25 mouse cellular contexts compared by ENCODE assay signal in the genomic region with DNA sequence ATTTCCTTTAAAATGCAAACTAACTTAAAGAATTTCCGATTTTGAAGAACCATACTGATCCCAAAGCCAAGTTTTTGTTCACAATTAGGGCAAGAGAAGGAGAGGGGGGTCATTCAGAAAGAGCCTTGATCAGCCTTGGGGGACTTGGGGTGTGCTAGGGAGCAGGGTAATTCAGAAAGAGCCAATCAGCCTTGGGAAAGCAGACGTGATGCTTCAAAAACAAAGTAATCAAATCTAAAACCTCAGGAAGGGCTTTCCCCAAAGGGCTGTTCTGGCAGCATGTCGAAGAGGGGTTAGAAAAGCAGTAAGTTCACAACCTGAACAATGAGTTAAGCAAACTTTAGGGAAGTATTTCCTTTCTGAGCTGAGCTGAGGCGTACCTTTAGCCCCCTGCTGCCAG. TPM values are rescaled to one million over a fixed set of nuclear protein-coding genes. Genes with fewer than 3 reads are reported as not detected.
DNase-seq lines count a peak whose midpoint lies in the region; ATAC-seq lines count a peak whose summit lies in the region.
"Had no signal": no experiment of that assay in that cellular context is flagged by ENCODE, and none has a peak within 500 bp of the region (broad histone marks: within the 10 kb centered on the region; RNA-seq: fewer than 3 reads in every experiment).

No protein-coding gene starts in this region.

- no peaks in the 10 kb centered on the region for H3K27me3 ChIP-seq in limb, embryonic 12.5 days
- H3K27me3 ChIP-seq in limb, embryonic 10.5 days (ENCODE audit: low read depth, poor library complexity, severe bottlenecking) = no peaks in the 10 kb centered on the region
- H3K27me3 ChIP-seq in embryonic facial prominence, embryonic 12.5 days = peaks cover 9% of the 10 kb centered on the region; the same call in 1 of the 2 replicates
- no peaks in the 10 kb centered on the region for H3K27me3 ChIP-seq in embryonic facial prominence, embryonic 15.5 days
- H3K27me3 ChIP-seq: forebrain, embryonic 15.5 days; heart, embryonic 12.5 days; heart, embryonic 15.5 days; hindbrain, embryonic 13.5 days; intestine, embryonic 15.5 days had no signal

- no peak for ATAC-seq in limb, embryonic 12.5 days (ENCODE audit: insufficient number of reproducible peaks, insufficient read depth, low FRiP score, low TSS enrichment, low read depth)
- 0 out of 2 replicates have a peak, but pooled peaks have one; percentile 38 for ATAC-seq in embryonic facial prominence, embryonic 12.5 days (ENCODE audit: insufficient number of reproducible peaks, insufficient read depth, low FRiP score, low TSS enrichment)
- ATAC-seq in embryonic facial prominence, embryonic 15.5 days (ENCODE audit: insufficient number of reproducible peaks, low FRiP score, low TSS enrichment, low read depth) = no peak
- ATAC-seq: CD4-positive, CD25-positive, alpha-beta regulatory T cell, adult 4 months; forebrain, embryonic 15.5 days; hindbrain, embryonic 16.5 days; intestine, embryonic 15.5 days had no signal

- H3K27ac ChIP-seq in limb, embryonic 12.5 days = peak overlapping the region; percentile 9; the same call in 1 of the 2 replicates
- no peak overlapping the region for H3K27ac ChIP-seq in limb, embryonic 10.5 days
- H3K27ac ChIP-seq in embryonic facial prominence, embryonic 12.5 days = peak overlapping the region; percentile 42; the same call in 1 of the 2 replicates
- H3K27ac ChIP-seq in embryonic facial prominence, embryonic 15.5 days (replicated peaks) = peak overlapping the region; percentile 63; the same call in 1 of the 2 replicates
- H3K27ac ChIP-seq: forebrain, embryonic 15.5 days; heart, embryonic 15.5 days; hindbrain, embryonic 10.5 days; hindbrain, embryonic 13.5 days; intestine, embryonic 15.5 days had no signal

- H3K4me2 ChIP-seq in limb, embryonic 12.5 days = no peak overlapping the region
- H3K4me2 ChIP-seq in embryonic facial prominence, embryonic 12.5 days (replicated peaks) = no peak overlapping the region
- no peak overlapping the region for H3K4me2 ChIP-seq in embryonic facial prominence, embryonic 15.5 days (replicated peaks)
- H3K4me2 ChIP-seq: forebrain, embryonic 15.5 days; heart, embryonic 12.5 days; heart, embryonic 15.5 days; hindbrain, embryonic 13.5 days; intestine, embryonic 15.5 days had no signal

- H3K4me1 ChIP-seq in limb, embryonic 12.5 days (replicated peaks) = peaks cover 40% of the 10 kb centered on the region
- peaks cover 63% of the 10 kb centered on the region for H3K4me1 ChIP-seq in limb, embryonic 10.5 days
- peaks cover 37% of the 10 kb centered on the region for H3K4me1 ChIP-seq in embryonic facial prominence, embryonic 12.5 days
- peaks cover 31% of the 10 kb centered on the region for H3K4me1 ChIP-seq in embryonic facial prominence, embryonic 15.5 days
- H3K4me1 ChIP-seq: intestine, embryonic 15.5 days had no signal

- no peak overlapping the region for H3K9ac ChIP-seq in limb, embryonic 12.5 days (replicated peaks)
- H3K9ac ChIP-seq in embryonic facial prominence, embryonic 12.5 days = no peak overlapping the region
- H3K9ac ChIP-seq in embryonic facial prominence, embryonic 15.5 days = no peak overlapping the region
- H3K9ac ChIP-seq: forebrain, embryonic 15.5 days; heart, embryonic 12.5 days; heart, embryonic 15.5 days; hindbrain, embryonic 13.5 days; intestine, embryonic 15.5 days had no signal

- no peaks in the 10 kb centered on the region for H3K9me3 ChIP-seq in limb, embryonic 12.5 days
- no peaks in the 10 kb centered on the region for H3K9me3 ChIP-seq in limb, embryonic 10.5 days (replicated peaks)
- no peaks in the 10 kb centered on the region for H3K9me3 ChIP-seq in embryonic facial prominence, embryonic 12.5 days
- no peaks in the 10 kb centered on the region for H3K9me3 ChIP-seq in embryonic facial prominence, embryonic 15.5 days (replicated peaks)
- H3K9me3 ChIP-seq: forebrain, embryonic 15.5 days; heart, embryonic 12.5 days; heart, embryonic 15.5 days; hindbrain, embryonic 10.5 days; hindbrain, embryonic 13.5 days; intestine, embryonic 15.5 days had no signal

- no peak overlapping the region for H3K4me3 ChIP-seq in limb, embryonic 12.5 days (replicated peaks)
- no peak overlapping the region for H3K4me3 ChIP-seq in limb, embryonic 10.5 days
- H3K4me3 ChIP-seq in embryonic facial prominence, embryonic 12.5 days = no peak overlapping the region
- no peak overlapping the region for H3K4me3 ChIP-seq in embryonic facial prominence, embryonic 15.5 days (replicated peaks)
- H3K4me3 ChIP-seq: forebrain, embryonic 15.5 days; heart, embryonic 12.5 days; heart, embryonic 15.5 days; hindbrain, embryonic 10.5 days; hindbrain, embryonic 13.5 days; intestine, embryonic 15.5 days had no signal

- no peak for DNase-seq in limb, embryonic 10.5 days (ENCODE audit: low spot score)
- DNase-seq in frontal cortex, postnatal 36 days (ENCODE audit: low spot score in 2 of 2) = no peak
- no peak for DNase-seq in ovary, postnatal 14 days (ENCODE audit: low spot score)
- no peak for DNase-seq in kidney, postnatal 25 days
- DNase-seq: adrenal gland, adult 8-10 months; adrenal gland, postnatal 25 days; cerebellum, adult 11-12 months; cerebellum, adult 8-10 months; cerebellum, postnatal 10 days; gastrocnemius, postnatal 10 days; gastrocnemius, postnatal 36 days; heart, postnatal 10 days; heart, postnatal 36 days; kidney, adult 11 months had no signal

- WGBS in limb, embryonic 12.5 days = 43% methylated on average over 4 of the region's 4 CpGs
- WGBS in limb, embryonic 10.5 days = 68% methylated on average over 4 of the region's 4 CpGs
- 25% methylated on average over 4 of the region's 4 CpGs for WGBS in embryonic facial prominence, embryonic 12.5 days
- WGBS in embryonic facial prominence, embryonic 15.5 days = 28% methylated on average over 4 of the region's 4 CpGs

- peaks cover 22% of the 10 kb centered on the region for H3K36me3 ChIP-seq in limb, embryonic 12.5 days
- peaks cover 30% of the 10 kb centered on the region for H3K36me3 ChIP-seq in limb, embryonic 10.5 days
- no peaks in the 10 kb centered on the region for H3K36me3 ChIP-seq in embryonic facial prominence, embryonic 12.5 days
- H3K36me3 ChIP-seq in embryonic facial prominence, embryonic 15.5 days = 0 out of 2 replicates have a peak, but pooled peaks cover 3% of the 10 kb centered on the region
- H3K36me3 ChIP-seq: forebrain, embryonic 15.5 days; heart, embryonic 12.5 days; heart, embryonic 15.5 days; hindbrain, embryonic 13.5 days; intestine, embryonic 15.5 days had no signal

RNA-seq across cellular contexts. Expression of gene Cdon, which starts 26.0 kb away (rescaled TPM):
- polyA plus RNA-seq in limb, embryonic 12.5 days (2016; fragmentation: Nextera tagmentation; extraction: Ambion mirVana) = 19.9 and 25.0 TPM in 2 replicates
- polyA plus RNA-seq in limb, embryonic 10.5 days (2016; fragmentation: Nextera tagmentation; extraction: Ambion mirVana) = 10.5 and 16.1 TPM in 2 replicates
- polyA plus RNA-seq in embryonic facial prominence, embryonic 12.5 days (2016; fragmentation: Nextera tagmentation; extraction: Ambion mirVana) = 18.3 and 20.8 TPM in 2 replicates
- 15.3 and 16.3 TPM in 2 replicates for polyA plus RNA-seq in embryonic facial prominence, embryonic 15.5 days (2015; fragmentation: Nextera tagmentation; extraction: Ambion mirVana)
